In the genomic region with DNA sequence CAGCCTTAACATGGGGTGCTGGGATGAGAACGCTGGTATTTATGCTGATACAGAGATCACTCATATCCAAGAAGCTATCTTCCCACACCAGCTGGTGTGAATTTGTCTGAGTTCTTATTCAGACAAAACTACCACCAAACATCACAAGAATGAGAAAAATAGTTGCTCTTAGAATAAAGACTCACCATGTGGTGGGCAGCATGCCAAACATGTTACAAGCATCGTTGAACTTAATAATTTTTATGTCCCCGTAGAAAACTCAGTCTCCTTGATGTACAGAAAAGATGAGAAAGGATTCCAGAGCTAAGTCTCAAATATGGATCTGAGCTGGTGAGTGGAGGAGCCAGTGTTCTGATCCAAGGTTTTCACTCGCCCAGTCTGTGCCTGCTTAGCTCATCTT, we compare ENCODE assay signal across 15 mouse cellular contexts.
"Had no signal": no experiment of that assay in that cellular context is flagged by ENCODE, and none has a peak within 500 bp of the region (broad histone marks: within the 10 kb centered on the region; RNA-seq: fewer than 3 reads in every experiment).

No protein-coding gene starts in this region.

- H3K9ac ChIP-seq: limb, embryonic 13.5 days; liver, embryonic 15.5 days; midbrain, embryonic 12.5 days had no signal

- ATAC-seq: midbrain, embryonic 16.5 days had no signal

- H3K4me3 ChIP-seq: layer of hippocampus, adult 2 months; limb, embryonic 13.5 days; liver, embryonic 15.5 days; megakaryocyte, embryonic 14.5 days; midbrain, embryonic 12.5 days had no signal

- H3K9me3 ChIP-seq: limb, embryonic 13.5 days; liver, embryonic 15.5 days; megakaryocyte, embryonic 14.5 days; midbrain, embryonic 12.5 days had no signal

- H3K4me2 ChIP-seq: limb, embryonic 13.5 days; liver, embryonic 11.5 days; liver, embryonic 15.5 days; midbrain, embryonic 12.5 days had no signal

- DNase-seq: kidney, adult 11 months; kidney, postnatal 10 days; kidney, postnatal 4 days; lung, adult 2 months; lung, postnatal 14 days; thymus, postnatal 4 days had no signal

- H3K4me1 ChIP-seq: limb, embryonic 13.5 days; liver, embryonic 15.5 days; megakaryocyte, embryonic 14.5 days; midbrain, embryonic 12.5 days had no signal

- H3K36me3 ChIP-seq: limb, embryonic 13.5 days; liver, embryonic 15.5 days; midbrain, embryonic 12.5 days had no signal

- H3K27ac ChIP-seq: layer of hippocampus, adult 2 months; limb, embryonic 13.5 days; liver, embryonic 15.5 days; macrophage; midbrain, embryonic 12.5 days; stomach, postnatal 0 days had no signal

- H3K27me3 ChIP-seq: limb, embryonic 13.5 days; liver, embryonic 15.5 days; megakaryocyte, embryonic 14.5 days; midbrain, embryonic 12.5 days had no signal
